Mouse (Mus musculus): Measurements from ENCODE around the gene Opcml. TPM values are rescaled to one million over a fixed set of nuclear protein-coding genes. Genes with fewer than 3 reads are reported as not detected.

Opcml gene
- polyA plus RNA-seq, 1 experiment from 2014 or later: 9.4 TPM

DNA sequence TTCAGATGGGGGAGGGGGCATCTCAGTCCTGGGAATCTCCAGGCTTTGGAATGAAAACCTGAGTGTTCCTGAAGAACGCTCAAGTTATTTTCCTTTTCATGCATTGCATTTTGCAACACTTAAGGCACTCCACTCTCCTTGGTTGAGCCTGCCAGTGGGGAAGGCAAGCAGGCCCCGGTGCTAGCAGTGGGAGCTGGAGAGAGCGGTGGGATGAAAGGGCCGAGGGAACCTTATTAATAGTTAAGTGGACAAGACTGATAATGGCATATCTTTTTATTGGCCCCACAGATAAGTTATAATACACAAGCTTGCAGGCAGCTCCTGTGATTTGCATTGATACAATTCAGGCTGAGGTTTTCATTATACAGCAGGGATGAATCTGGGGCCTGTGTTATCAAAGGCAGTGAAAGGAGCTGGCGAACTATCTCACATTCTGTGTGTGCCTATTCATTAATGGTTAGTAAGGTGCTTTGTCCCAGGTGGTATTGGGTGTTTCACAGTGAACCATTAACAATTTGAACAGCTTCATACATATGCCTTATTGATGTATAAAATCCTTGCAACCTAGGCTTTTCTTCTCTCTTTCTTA lies 407.6 kb downstream of the Opcml start:
- Histone ChIP-seq H3K9ac (no peak overlapping the region), H3K4me2 (no peak overlapping the region), H3K4me1 (ENCODE audit: insufficient read depth) (no peaks in the 10 kb centered on the region), H3K27ac (ENCODE audit: low read depth) (no peak overlapping the region), H3K9me3 (ENCODE audit: low read depth, low read length) (no peaks in the 10 kb centered on the region), H3K27me3 (ENCODE audit: insufficient read depth, low read length) (no peaks in the 10 kb centered on the region), H3K4me3 (ENCODE audit: low read depth, low read length) (no peak overlapping the region), H3K36me3 (ENCODE audit: insufficient read depth) (no peaks in the 10 kb centered on the region)
- ATAC-seq (ENCODE audit: insufficient read depth) (no peak), DNase-seq (no peak)
- TF ChIP-seq CTCF (IDR thresholded peaks at IDR 0.05; ENCODE audit: low read depth): no peak
- WGBS: 63% methylated on average over 5 of the region's 5 CpGs

DNA sequence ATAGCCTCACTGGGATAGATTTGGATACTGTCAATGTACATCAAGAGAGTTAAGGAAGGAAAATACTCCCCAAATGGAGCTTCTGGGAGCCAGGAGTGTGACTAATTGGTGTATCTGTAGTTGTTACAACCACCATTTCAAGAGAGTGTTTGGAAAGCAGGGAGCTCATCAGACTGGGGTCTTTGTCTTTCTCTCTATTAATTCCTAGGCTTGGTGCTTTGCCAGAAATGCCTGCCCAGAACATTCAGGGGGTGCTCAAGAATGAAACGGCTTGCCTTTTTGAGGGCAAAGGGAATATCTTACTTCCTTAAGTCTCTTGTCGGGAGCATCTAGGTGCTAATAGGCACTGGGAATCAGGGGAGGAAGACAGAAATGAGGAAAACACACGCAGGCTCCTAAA lies 416.9 kb downstream of the Opcml start:
- Histone ChIP-seq H3K9ac (no peak overlapping the region), H3K4me2 (no peak overlapping the region), H3K4me1 (ENCODE audit: insufficient read depth) (no peaks in the 10 kb centered on the region), H3K4me3 (ENCODE audit: low read depth, low read length) (no peak overlapping the region), H3K27me3 (ENCODE audit: insufficient read depth, low read length) (no peaks in the 10 kb centered on the region), H3K27ac (ENCODE audit: low read depth) (no peak overlapping the region), H3K36me3 (ENCODE audit: insufficient read depth) (no peaks in the 10 kb centered on the region), H3K9me3 (ENCODE audit: low read depth, low read length) (no peaks in the 10 kb centered on the region)
- TF ChIP-seq CTCF (IDR thresholded peaks at IDR 0.05; ENCODE audit: low read depth): no peak
- DNase-seq: no peak
- WGBS: 68% methylated on average over 3 of the region's 3 CpGs
- no peak for ATAC-seq (ENCODE audit: insufficient read depth)

DNA sequence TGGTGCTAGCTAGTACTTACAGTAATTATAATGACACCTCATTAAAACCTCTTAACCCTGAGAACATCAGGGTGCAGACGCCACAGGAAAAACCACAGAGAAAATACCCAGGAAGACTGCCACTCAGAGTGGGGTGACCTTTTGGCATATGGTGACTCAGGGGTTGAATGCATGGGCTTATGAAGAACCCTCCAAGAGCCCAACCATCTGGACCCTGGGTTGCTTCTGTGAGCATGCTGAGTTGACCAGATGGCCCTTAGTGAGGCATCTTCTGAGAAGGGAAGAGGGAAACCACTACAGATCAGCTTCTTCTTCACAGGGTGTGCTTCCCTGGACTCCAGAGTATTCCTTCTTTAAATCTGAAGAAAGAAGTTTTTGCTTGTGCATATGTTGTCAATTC lies 418.1 kb downstream of the Opcml start:
- Histone ChIP-seq H3K27ac (ENCODE audit: low read depth) (no peak overlapping the region), H3K9me3 (ENCODE audit: low read depth, low read length) (no peaks in the 10 kb centered on the region), H3K4me1 (ENCODE audit: insufficient read depth) (no peaks in the 10 kb centered on the region), H3K4me2 (no peak overlapping the region), H3K27me3 (ENCODE audit: insufficient read depth, low read length) (no peaks in the 10 kb centered on the region), H3K36me3 (ENCODE audit: insufficient read depth) (no peaks in the 10 kb centered on the region), H3K9ac (no peak overlapping the region), H3K4me3 (ENCODE audit: low read depth, low read length) (no peak overlapping the region)
- TF ChIP-seq CTCF (IDR thresholded peaks at IDR 0.05; ENCODE audit: low read depth): no peak
- ATAC-seq (ENCODE audit: insufficient read depth) (no peak), DNase-seq (no peak)
- 74% methylated on average over 1 of the region's 1 CpGs for WGBS

DNA sequence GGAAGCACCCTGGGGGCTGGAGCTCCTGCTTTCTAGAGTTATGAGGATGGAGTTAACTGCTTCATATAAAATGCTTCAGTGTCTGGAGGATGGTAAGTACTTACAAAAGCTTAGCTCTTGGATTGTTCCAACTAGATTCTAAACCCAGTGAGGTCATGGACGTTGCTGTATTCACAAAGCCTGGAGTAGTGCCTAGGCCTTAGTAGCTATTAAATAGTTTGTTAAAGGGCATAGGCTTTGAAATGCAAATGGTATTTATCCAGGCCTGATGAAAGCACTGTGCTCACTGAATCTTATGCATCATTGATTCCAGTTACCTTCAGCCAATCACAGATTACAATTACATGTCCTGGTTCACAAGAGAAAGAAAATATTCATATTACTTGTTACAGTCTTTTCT lies 421.3 kb downstream of the Opcml start:
- TF ChIP-seq CTCF (IDR thresholded peaks at IDR 0.05; ENCODE audit: low read depth): no peak
- DNase-seq (no peak), ATAC-seq (ENCODE audit: insufficient read depth) (no peak)
- H3K4me1 ChIP-seq (ENCODE audit: insufficient read depth): no peaks in the 10 kb centered on the region
- no peaks in the 10 kb centered on the region for H3K27me3 ChIP-seq (ENCODE audit: insufficient read depth, low read length)
- H3K27ac ChIP-seq (ENCODE audit: low read depth): no peak overlapping the region
- no peak overlapping the region for H3K9ac ChIP-seq
- no peak overlapping the region for H3K4me3 ChIP-seq (ENCODE audit: low read depth, low read length)
- 71% methylated on average over 1 of the region's 1 CpGs for WGBS
- H3K9me3 ChIP-seq (ENCODE audit: low read depth, low read length): no peaks in the 10 kb centered on the region
- H3K4me2 ChIP-seq: no peak overlapping the region
- no peaks in the 10 kb centered on the region for H3K36me3 ChIP-seq (ENCODE audit: insufficient read depth)

DNA sequence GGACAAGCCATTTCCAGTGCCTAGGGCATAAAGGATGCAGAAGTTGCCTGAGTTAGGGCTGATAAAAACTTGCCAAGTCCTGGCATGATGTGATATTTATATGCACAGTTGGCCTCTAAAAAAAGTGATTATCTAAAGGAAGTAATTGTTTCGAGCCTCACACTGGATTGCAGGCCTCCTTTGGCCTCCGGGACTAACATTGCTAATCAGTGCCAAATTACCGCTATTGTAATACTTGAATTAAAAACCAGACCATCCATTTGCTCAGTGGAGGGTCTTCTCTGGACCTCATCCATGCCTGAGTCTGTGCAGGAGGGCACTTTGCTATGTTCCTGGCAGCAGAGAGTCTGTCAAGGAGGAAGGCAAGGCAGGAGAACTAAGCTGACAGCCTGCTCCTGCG lies 423.3 kb downstream of the Opcml start:
- no peak overlapping the region for H3K4me2 ChIP-seq
- 63% methylated on average over 4 of the region's 4 CpGs for WGBS
- DNase-seq (no peak), ATAC-seq (ENCODE audit: insufficient read depth) (no peak)
- H3K9me3 ChIP-seq (ENCODE audit: low read depth, low read length): no peaks in the 10 kb centered on the region
- no peak overlapping the region for H3K4me3 ChIP-seq (ENCODE audit: low read depth, low read length)
- H3K27ac ChIP-seq (ENCODE audit: low read depth): no peak overlapping the region
- TF ChIP-seq CTCF (IDR thresholded peaks at IDR 0.05; ENCODE audit: low read depth): no peak
- no peaks in the 10 kb centered on the region for H3K36me3 ChIP-seq (ENCODE audit: insufficient read depth)
- H3K4me1 ChIP-seq (ENCODE audit: insufficient read depth): no peaks in the 10 kb centered on the region
- no peaks in the 10 kb centered on the region for H3K27me3 ChIP-seq (ENCODE audit: insufficient read depth, low read length)
- H3K9ac ChIP-seq: no peak overlapping the region

DNA sequence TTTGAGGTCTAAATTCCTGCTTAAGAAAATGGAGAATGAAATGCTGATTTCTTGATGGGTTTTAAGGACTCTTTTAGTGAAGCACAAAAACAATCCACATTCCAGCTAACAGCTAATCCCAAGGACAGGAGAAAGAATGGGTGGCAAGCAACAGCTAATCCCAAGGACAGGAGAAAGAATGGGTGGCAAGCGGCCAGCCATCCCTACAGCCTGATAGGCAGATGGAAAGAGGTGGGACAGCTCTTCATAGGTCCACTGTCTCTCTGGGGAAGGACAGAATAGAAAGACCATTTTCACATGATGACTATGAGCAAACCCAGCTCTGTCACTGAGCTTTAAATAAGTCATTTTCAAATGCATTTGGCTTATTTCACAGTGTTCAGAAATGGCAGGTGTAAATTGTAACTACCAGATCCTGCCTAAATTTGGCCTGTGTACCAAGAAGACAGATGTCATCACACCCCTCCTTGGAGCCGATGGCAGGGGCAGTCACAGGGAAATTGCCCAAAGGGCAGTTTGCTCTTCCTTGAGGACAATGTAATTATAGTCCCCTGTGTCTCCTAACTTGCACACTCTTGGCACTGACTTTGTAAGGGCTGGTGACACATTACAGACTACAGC lies 427.6 kb downstream of the Opcml start:
- DNase-seq (no peak), ATAC-seq (ENCODE audit: insufficient read depth) (no peak)
- H3K4me1 ChIP-seq (ENCODE audit: insufficient read depth): no peaks in the 10 kb centered on the region
- no peaks in the 10 kb centered on the region for H3K9me3 ChIP-seq (ENCODE audit: low read depth, low read length)
- H3K36me3 ChIP-seq (ENCODE audit: insufficient read depth): no peaks in the 10 kb centered on the region
- H3K27me3 ChIP-seq (ENCODE audit: insufficient read depth, low read length): no peaks in the 10 kb centered on the region
- WGBS: 69% methylated on average over 2 of the region's 2 CpGs
- H3K4me3 ChIP-seq (ENCODE audit: low read depth, low read length): no peak overlapping the region
- no peak overlapping the region for H3K4me2 ChIP-seq
- no peak for TF ChIP-seq CTCF (IDR thresholded peaks at IDR 0.05; ENCODE audit: low read depth)
- no peak overlapping the region for H3K27ac ChIP-seq (ENCODE audit: low read depth)
- H3K9ac ChIP-seq: no peak overlapping the region

DNA sequence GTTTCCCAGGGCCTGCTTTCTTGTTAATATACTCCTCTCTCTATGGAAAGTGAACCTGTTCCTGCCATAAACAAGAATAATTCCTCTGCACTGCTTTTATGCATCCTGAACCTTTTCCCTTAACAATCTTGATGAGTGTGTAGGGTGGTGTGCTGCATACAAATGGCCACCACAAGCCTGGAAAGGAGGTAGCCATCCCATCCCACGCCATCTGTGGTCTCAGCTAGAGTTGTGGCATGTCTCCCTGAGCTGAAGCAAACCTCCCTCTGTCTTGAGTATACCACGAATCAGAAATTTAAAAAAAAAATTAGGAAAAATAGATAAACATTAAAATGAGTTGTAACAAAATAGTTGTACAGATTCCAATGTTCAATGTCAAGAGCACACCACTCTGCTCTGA lies 432.2 kb downstream of the Opcml start:
- Histone ChIP-seq H3K9me3 (ENCODE audit: low read depth, low read length) (no peaks in the 10 kb centered on the region), H3K27me3 (ENCODE audit: insufficient read depth, low read length) (no peaks in the 10 kb centered on the region), H3K4me1 (ENCODE audit: insufficient read depth) (no peaks in the 10 kb centered on the region), H3K27ac (ENCODE audit: low read depth) (no peak overlapping the region), H3K4me3 (ENCODE audit: low read depth, low read length) (no peak overlapping the region), H3K36me3 (ENCODE audit: insufficient read depth) (no peaks in the 10 kb centered on the region), H3K9ac (no peak overlapping the region), H3K4me2 (no peak overlapping the region)
- TF ChIP-seq CTCF (IDR thresholded peaks at IDR 0.05; ENCODE audit: low read depth): no peak
- 56% methylated on average over 2 of the region's 2 CpGs for WGBS
- DNase-seq (no peak), ATAC-seq (ENCODE audit: insufficient read depth) (no peak)

All from lung, embryonic 14.5 days (tissue).